Mouse (Mus musculus): Measurements from ENCODE around the gene Polr2b.

- TF ChIP-seq CTCF (IDR thresholded peaks at IDR 0.05; ENCODE audit: low read depth), result no peak
- TF ChIP-seq EP300 (IDR thresholded peaks at IDR 0.05; ENCODE audit: low read depth), result no peak
Observed at GRCm38 (mm10) chr5:77374945-77375344, 65.0 kb downstream of the Polr2b start.
